Mouse (Mus musculus) left cerebral cortex, adult 2 months (tissue): ENCODE results near the gene Phb2. TPM values are rescaled to one million over a fixed set of nuclear protein-coding genes. Genes with fewer than 3 reads are reported as not detected.
"Not testable (repeated sequence)": the region's sequence is repeated elsewhere in the genome, so short reads cannot be mapped to it uniquely, and the experiment has no call there.

Experiments used
- DNase-seq, 2 experiments: peaks; one replicate each; pipeline ENCODE4 v3.0.0; 2021 to 2022; ENCODE audit warnings: low spot score in 2 of 2, mixed read lengths in 1 of 2; ENCODE audit errors: extremely low spot score in 1 of 2
- H3K27ac ChIP-seq: fragments of 200-600 bp; 2 replicates; pipeline ENCODE4 v1.8.1; 2022
- H3K4me3 ChIP-seq: fragments of 200-600 bp; 2 replicates; pipeline ENCODE4 v1.8.1; 2022
- CTCF ChIP-seq: fragments of 200-600 bp; IDR thresholded peaks from 2 replicates; pipeline ENCODE4 v1.8.1; 2022; ENCODE audit warnings: antibody characterized with exemption, mild to moderate bottlenecking, moderate library complexity
- intact Hi-C: fragments of 180-260 bp; cut with DNase I; formaldehyde crosslinking; loops from one replicate; pipeline ENCODE4 v1.15.1; 2025
- total RNA-seq, 2 experiments: library from RNA; stranded (reverse); gene quantifications; 2 replicates each; pipeline ENCODE4 v1.2.3; 2021

Gene Phb2
- total RNA-seq, 2 experiments from 2014 or later = 115 to 120 TPM

DNA sequence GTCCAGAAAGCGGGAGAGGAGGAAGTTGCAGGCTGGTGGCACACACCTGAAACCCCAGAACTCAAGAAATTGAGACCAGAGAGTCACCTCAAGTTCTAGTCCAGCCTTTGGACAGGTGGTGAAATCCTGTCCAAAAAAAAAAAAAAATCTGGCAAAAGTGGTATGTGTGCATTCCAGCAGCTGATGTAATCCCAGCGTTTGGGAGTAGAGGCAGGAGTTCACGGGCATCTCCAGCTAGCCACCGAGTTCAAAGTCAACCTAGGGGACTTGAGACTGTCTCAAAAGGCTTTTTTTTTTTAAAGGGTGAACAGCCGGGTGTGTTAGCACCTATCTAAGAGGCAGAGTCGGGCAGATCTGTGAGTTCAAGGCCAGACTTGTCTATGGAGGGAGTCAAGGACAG, 36.0 kb upstream of the Phb2 start:
- no peak overlapping the region for H3K27ac ChIP-seq
- intact Hi-C loops = no loop called here
- no peak for TF ChIP-seq CTCF
- no peak overlapping the region for H3K4me3 ChIP-seq
- no peak for DNase-seq

DNA sequence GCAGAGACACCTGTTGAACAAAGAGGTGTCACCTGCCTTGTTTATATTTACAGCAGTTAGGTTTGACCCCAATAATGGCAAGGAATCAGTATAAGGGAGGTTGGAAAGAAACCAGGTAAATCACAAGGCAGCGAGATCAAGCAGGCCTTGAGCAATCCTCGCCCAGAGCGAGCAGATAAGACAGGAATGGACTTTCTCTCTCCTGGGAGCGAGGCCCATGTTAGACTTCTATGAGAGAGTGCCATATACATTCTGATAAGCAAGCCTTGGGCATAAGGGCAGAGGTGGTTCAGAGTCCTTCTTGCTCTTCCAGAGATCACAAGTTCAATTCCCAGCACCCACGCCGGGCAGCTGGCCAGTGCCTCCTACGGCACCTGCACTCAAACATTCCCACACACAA, 33.4 kb upstream of the Phb2 start:
- no peak for DNase-seq
- Histone ChIP-seq H3K4me3 (no peak overlapping the region), H3K27ac (no peak overlapping the region)
- intact Hi-C loops = no loop called here
- TF ChIP-seq CTCF = no peak

DNA sequence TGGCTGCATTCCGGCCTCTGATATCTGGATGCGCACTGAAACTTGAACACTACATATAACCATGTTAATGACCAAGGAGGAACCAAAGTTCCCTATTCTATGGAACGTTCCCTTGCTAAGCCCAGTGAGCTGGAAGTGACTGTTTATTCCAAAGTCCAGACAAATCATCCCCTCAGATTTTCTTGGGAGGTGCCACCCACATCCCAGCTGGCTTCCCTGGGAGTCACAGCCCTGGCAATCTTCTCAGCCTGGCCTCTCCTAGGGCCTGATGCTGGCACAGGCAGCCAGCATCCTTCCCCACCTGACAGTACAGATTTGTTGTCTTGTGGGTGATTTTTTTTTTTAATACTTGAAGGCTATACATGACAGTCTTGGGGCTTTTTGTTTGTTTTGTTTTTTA, 32.6 kb upstream of the Phb2 start:
- DNase-seq = no peak
- intact Hi-C loops = no loop called here
- Histone ChIP-seq H3K27ac (no peak overlapping the region; the same call in 1 of the 2 replicates), H3K4me3 (no peak overlapping the region)
- no peak for TF ChIP-seq CTCF

DNA sequence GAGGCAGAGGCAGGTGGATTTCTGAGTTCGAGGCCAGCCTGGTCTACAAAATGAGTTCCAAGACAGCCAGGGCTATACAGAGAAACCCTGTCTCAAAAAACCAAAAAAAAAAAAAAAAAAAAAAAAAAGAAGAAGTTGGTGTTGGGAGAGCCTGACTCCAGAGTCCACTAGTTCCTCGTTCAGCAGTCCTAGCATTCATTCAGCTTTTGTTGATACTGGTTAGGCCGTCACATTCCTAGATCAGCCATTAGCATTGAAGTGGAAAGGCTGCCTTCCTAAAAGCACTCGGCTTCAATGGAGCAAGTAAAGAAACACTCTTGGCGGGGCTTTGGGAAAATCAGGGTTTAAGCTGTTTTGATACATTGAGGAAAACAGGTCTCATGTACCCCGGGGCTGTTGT, 29.8 kb upstream of the Phb2 start:
- H3K27ac ChIP-seq, intact Hi-C loops, H3K4me3 ChIP-seq, DNase-seq: not testable (repeated sequence)

DNA sequence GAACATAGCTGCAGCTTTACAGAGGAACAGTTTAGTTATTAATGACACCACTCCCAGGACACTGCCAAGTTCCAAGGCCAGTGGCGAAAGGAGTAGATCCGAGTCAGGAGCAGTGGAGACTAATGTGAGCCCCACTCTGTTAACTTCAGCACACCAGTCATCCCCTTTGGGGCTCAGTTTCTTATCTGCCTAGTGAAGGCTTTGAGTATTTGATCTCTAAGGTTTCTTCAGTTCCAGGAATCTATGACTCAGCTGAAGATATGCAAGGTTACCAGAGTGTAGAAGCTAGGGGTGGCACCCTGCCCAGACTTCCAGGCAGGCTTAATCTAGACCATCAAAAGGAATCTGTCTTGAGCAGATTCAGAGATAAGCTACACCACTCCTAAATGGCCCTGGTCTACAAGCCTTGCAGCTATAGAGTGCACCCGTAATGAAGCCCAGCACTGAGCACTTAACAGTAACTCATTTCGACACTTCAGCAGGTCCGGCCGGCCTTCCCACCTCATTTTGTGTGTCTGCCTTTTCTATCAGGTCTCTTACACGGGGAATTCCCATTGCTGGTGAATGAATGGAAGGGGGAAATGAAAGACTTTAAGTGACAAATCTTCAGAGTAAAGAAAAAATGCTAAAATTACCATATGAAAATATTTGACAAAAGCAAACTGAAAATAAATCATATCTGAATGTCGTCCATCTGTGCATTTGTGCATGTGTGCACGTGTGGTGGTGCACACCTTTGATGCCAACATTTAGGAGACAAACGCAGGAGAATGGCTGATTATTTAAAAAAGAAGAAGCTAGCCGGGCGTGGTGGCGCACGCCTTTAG, 28.3 kb upstream of the Phb2 start:
- intact Hi-C loops = no loop called here
- no peak for DNase-seq
- H3K27ac ChIP-seq = no peak overlapping the region; the same call in 1 of the 2 replicates
- no peak for TF ChIP-seq CTCF
- H3K4me3 ChIP-seq = no peak overlapping the region

DNA sequence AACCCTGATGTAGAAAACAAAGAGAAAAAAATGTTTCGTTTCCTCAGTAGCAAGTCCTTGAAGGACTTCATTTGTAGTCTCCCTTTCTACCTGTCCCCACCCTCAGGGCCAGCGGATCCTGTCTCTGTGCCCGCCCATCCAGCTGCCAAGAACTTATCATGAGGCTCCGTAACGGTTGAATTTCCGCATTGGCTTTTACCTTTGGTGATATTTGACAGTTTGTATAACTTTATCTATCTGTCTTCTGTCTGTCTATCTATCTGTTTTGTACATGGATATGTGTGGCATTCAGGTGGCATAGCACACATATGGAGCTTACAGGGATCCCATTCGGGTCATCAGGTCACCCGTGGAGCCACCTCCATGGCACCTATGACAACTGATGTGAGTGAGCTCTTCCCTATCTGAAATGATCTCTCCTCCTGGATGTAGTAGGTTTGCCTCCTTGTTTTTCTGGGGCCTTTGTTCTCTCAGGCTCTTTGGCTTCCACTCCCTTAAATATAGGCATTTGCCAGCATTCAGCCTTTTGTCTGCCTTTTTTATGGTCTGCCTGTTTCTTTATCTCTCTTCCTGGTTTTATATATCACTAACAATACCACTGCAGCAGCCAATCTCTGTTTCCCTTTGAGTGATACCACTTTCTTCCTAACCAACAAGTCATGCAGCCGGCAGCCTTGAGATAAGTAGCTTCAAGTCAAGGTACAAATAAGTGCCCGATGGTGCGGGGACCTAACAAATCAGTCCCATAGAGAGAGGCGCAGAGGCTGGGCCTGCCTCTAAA, 26.3 kb upstream of the Phb2 start:
- TF ChIP-seq CTCF = no peak
- H3K27ac ChIP-seq = no peak overlapping the region
- intact Hi-C loops = no loop called here
- DNase-seq = no peak
- no peak overlapping the region for H3K4me3 ChIP-seq

DNA sequence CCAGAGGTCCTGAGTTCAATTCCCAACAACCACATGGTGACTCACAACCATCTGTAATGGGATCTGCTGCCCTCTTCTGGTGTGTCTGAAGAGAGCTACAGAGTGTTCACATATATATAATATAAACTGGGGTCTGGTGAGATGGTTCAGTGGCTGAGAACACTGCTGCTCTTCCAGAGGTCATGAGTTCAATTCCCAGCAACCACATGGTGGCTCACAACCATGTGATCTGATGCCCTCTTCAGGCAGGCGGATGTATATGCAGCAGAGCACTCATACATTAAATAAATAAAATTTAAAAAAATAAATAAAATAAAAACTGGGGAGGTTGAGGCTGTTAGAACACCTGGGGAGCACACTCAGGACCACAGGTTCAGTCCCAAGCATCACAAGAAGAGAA, 25.5 kb upstream of the Phb2 start:
- DNase-seq, H3K4me3 ChIP-seq, H3K27ac ChIP-seq, intact Hi-C loops: not testable (repeated sequence)
- peak; percentile 35; the same call in 1 of the 2 replicates for TF ChIP-seq CTCF

DNA sequence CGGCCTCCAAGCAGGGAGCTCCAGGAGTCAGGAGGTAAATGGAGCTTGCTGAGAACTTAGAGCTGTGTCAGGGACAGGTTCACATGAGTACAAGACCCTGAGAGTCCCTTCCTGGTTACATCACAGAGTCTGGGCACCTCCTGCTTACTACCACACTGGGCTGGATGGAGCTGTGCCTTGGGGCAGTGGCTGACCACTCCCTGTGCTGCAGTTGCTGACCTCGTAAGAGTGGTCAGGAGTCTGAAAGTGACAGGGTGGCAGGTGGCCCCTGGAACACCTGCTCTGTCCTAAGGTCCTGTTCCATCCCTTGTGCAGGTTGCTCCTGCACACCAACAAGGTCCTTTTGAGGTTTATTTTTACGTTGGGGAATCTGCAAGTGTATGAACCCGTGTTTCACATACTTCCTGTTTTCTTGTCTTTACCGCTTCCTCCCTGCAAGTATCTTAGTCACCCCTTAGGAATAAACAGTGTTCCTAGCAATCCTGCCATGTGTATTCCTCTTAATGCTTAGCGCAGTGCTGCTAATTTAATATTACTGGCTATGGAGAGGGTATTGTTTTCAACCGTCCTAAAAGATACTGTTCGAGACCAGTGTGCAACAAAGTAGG, 23.9 kb upstream of the Phb2 start:
- TF ChIP-seq CTCF = no peak
- DNase-seq = no peak
- Histone ChIP-seq H3K27ac (no peak overlapping the region), H3K4me3 (no peak overlapping the region)
- intact Hi-C loops = no loop called here

DNA sequence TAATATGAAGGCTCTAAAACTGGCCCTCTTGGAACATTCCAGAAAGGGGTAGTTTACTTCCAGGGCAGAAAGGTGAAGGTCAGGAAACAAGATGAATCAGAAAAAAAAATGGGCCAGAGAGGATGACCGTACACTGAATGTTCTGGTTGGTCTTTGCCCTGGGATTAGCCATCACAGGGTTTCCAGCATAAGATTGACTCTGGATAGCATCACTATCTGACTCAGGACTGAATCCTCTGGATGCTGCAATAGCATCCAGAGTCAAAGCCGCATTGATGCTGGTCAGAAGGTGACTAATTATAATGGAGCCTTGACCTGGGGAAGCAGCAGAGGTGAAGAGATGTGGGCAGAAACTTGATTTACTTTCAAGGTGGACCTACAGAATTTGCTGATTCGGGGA, 23.1 kb upstream of the Phb2 start:
- intact Hi-C loops = no loop called here
- no peak for TF ChIP-seq CTCF
- DNase-seq = no peak
- Histone ChIP-seq H3K4me3 (no peak overlapping the region), H3K27ac (no peak overlapping the region)

DNA sequence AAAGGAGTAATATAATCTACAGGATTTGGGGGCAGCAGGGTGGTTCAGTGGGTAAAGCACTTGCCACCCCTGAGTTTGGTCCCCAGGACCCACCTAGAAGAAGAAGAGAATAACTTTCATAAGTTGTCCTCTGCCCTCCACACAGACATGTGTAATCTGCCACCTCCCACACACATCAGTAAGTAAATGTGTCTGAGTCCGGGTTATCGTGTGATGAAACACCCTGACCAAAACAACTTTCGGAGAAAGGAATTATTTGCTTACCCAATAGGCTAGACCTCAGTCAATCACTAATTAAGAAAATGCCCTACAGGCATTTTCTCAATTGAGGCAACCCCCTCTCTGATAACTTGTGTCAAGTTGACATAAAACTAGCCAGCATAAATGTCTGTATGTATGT, 21.6 kb upstream of the Phb2 start:
- TF ChIP-seq CTCF = no peak
- H3K27ac ChIP-seq = no peak overlapping the region
- no peak overlapping the region for H3K4me3 ChIP-seq
- intact Hi-C loops = no loop called here
- DNase-seq = no peak

DNA sequence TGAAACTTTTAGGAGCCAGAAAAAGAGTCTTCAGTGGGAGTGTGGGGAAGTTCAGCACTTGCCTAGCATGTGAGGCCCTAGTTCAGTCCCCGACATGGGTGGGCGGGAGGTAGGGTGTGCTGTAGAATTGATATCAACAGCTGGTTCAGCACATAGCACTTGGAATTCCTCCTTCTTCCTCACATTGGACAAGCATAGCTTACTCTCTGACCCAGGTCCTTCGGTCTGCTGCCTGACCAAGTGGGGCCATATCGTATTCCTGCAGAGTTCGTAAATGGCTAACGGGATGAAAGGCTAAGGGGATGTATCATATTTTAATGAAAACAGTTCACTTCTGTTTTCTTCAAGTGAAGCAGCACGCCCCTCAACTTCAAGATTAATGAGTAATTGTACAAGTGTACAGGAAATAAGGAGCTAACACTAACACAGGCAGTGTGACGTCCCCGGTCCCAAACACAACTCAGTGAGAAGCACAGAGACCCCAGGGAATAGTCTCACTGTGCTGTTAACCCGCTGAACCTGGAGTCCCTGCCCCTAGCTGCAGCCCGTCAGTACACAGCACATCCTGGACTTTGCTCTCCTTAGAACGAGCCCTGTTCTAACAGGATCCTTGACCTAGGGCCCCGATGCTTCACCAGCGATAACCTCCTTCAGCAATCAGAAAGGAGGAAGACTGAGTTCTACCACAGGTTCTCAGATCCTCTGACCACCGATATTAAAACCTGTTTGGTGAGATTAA, 18.7 kb upstream of the Phb2 start:
- Histone ChIP-seq H3K27ac (peak overlapping the region; percentile 56), H3K4me3 (no peak overlapping the region)
- intact Hi-C loops = no loop called here
- TF ChIP-seq CTCF = no peak
- no peak for DNase-seq
